In the genomic region with DNA sequence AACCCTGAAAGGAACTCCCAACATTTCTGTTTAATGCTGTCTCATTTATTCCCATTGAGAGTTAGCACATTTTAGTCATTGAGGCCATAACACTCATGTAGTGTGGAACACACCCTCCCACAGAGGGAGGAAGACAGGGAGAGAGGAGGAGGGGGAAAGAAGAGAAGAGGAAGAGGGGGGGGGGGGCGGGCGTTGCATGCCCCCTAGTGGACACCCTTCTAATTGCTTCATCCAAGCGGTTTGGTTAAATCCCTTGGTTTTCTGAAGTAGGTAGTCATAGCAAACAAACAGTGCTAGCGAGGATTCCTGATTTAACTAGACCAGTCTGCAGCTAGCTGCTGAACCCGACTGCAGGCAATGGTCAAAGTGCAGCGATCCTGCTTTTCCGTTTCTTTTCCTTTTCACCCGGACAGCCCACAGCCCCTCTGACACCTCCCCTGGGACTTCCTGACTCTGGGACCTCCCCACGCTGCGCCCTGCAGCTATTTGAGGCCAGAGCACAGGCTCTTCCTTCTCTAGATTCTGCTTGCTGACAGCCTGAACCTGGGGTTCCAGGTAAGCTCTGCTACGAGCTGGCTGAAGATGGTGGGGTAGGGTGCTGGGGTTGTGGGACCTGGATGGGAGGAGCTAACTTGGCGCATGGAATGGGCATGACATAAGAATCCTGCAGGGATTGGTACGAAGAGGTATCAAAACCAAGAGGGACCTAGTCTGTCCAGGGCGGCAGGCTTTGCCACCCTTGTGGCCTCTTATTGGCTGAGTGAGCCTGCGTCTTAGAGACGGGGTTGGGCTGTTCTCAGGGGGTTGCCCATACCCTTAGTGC, we compare ENCODE assay signal across 8 mouse cellular contexts. TPM values are rescaled to one million over a fixed set of nuclear protein-coding genes. Genes with fewer than 3 reads are reported as not detected.
DNase-seq lines count a peak whose midpoint lies in the region; ATAC-seq and TF ChIP-seq lines count a peak whose summit lies in the region.

Gene Serpinb6b, plus strand, starts transcription at position 221 of the 823 bp plus-strand sequence.

- peaks cover 10% of the 10 kb centered on the region for H3K4me1 ChIP-seq in bone marrow macrophage, adult 2 months (ENCODE audit: control insufficient read depth, insufficient read depth, low read length)
- peaks cover 57% of the 10 kb centered on the region for H3K4me1 ChIP-seq in liver, embryonic 15.5 days (replicated peaks)

- peak; percentile 57 for ATAC-seq in inflammation-experienced regulatory T-cells, adult 6 months
- no peak for ATAC-seq in liver, embryonic 15.5 days (ENCODE audit: insufficient read depth)

- intact Hi-C loops in gastrocnemius, postnatal 14 days (cut with DNase I; ENCODE audit: low total_unique reads) = loop anchor here (2.0 kb wide), 1 partner anchor 62 kb away; no protein-coding TSS in a partner anchor

- peak; percentile 77 for TF ChIP-seq CTCF in bone marrow macrophage, adult 2 months (IDR thresholded peaks at IDR 0.05; ENCODE audit: low read depth, low read length)

- no peaks in the 10 kb centered on the region for H3K27me3 ChIP-seq in liver, embryonic 15.5 days

- 10% methylated on average over 16 of the region's 16 CpGs for WGBS in liver, embryonic 15.5 days (ENCODE audit: insufficient replicate concordance)

- TF ChIP-seq POLR2A in bone marrow macrophage, adult 2 months (IDR thresholded peaks at IDR 0.05; ENCODE audit: borderline replicate concordance, low read depth, low read length) = no peak

- H3K4me2 ChIP-seq in liver, embryonic 15.5 days = peak within 1 kb of the TSS; percentile 75

- peak within 1 kb of the TSS; percentile 30; the same call in 1 of the 2 replicates for H3K27ac ChIP-seq in bone marrow macrophage, adult 2 months (ENCODE audit: insufficient read depth, low read depth, low read length)
- H3K27ac ChIP-seq in liver, embryonic 15.5 days (replicated peaks) = peak within 1 kb of the TSS; percentile 73

- peak within 1 kb of the TSS; percentile 59 for H3K4me3 ChIP-seq in bone marrow macrophage, adult 2 months (ENCODE audit: insufficient read depth, low read length)
- H3K4me3 ChIP-seq in liver, embryonic 15.5 days (replicated peaks) = peak within 1 kb of the TSS; percentile 47

- peak within 1 kb of the TSS; percentile 54 for H3K9ac ChIP-seq in liver, embryonic 15.5 days

- H3K36me3 ChIP-seq in liver, embryonic 15.5 days (replicated peaks) = no peaks in the 10 kb centered on the region

- peak; percentile 4 for DNase-seq in cerebellum, adult 9-11 months
- no peak for DNase-seq in cerebellum, adult 11 months
- peak; percentile 9 for DNase-seq in gastrocnemius, postnatal 14 days
- peak; percentile 62 to 77 for DNase-seq in natural killer cell, adult 2 months (ENCODE audit: low spot score in 2 of 2)
- DNase-seq in thymus, postnatal 10 days (ENCODE audit: low spot score in 2 of 2) = peak; percentile 26 to 43

- H3K9me3 ChIP-seq in liver, embryonic 15.5 days (replicated peaks) = no peaks in the 10 kb centered on the region

RNA-seq across cellular contexts. Expression of gene Serpinb6b, which starts in this region (rescaled TPM):
- polyA plus RNA-seq in bone marrow macrophage, adult 2 months (2012; ENCODE audit: insufficient read depth, insufficient read length, missing spikeins) = 12.3 and 12.7 TPM in 2 replicates
- 1 to 10 TPM; 2.4 to 3.0 TPM for total RNA-seq in gastrocnemius, postnatal 14 days (2021)
- polyA plus RNA-seq in inflammation-experienced regulatory T-cells, adult 6 months (2017; shearing (Covaris generic)) = 100 to 1,000 TPM in 1 of 3 experiments, 10 to 100 TPM in 2; 33.0 to 109 (median 34.2) TPM
- 4.6 and 5.4 TPM in 2 replicates for polyA plus RNA-seq in liver, embryonic 15.5 days (2015; fragmentation: Nextera tagmentation; extraction: Ambion mirVana)
